Mouse (Mus musculus) liver, adult 2 months (tissue): ENCODE measurements around the gene Sulf2.

Source experiments
- CTCF ChIP-seq: fragments of 200-500 bp; IDR thresholded peaks from 2 replicates; pipeline ENCODE4 v1.5.1; 2011; ENCODE audit warnings: low read depth, low read length, control low read depth
- POLR2A ChIP-seq: fragments of 200-500 bp; IDR thresholded peaks from 2 replicates; pipeline ENCODE4 v1.6.1; 2011; ENCODE audit warnings: low read length, control low read depth; ENCODE audit not compliant: insufficient read depth; ENCODE audit errors: extremely low read depth

DNA sequence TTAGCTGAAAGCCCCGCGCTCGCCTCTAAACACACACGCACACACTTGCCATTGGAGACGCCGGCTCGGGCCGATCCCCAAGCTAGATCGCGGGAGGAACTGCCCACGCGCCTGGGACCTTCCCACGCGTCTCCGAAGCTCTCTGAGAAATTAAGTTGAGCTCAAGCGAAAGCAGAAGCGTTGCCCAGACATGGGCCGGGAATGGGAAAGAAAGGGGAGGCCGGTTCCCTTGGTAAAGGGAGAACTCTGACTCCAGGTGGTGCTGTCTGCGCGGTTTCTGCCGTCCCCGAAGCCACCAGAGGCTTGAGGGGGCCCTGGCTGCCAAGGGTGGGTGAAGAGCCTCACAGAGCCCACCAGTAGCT lies at the start of gene Sulf2:
- TF ChIP-seq POLR2A (no peak), CTCF (peak; percentile 80)
